Mouse (Mus musculus) lung, postnatal 0 days (tissue): ENCODE results near the gene Arhgef19. TPM values are rescaled to one million over a fixed set of nuclear protein-coding genes. Genes with fewer than 3 reads are reported as not detected.
A peak's percentile ranks its signal among the peaks of the same experiment; 100 is the strongest.

Source experiments
- ATAC-seq: fragments of 200-750 bp; cut with Nextera tagmentation; 2 replicates; pipeline ENCODE4 v1.8.0; 2017; ENCODE audit warnings: moderate library complexity
- DNase-seq: peaks from one replicate; pipeline ENCODE4 v3.0.0-alpha.2; 2016; ENCODE audit warnings: low spot score
- H3K27ac ChIP-seq: fragments of 300-500 bp; sonication (generic); 2 replicates; pipeline ENCODE4 v1.5.1; 2014; ENCODE audit warnings: antibody characterized with exemption, mild to moderate bottlenecking, low read length, mixed read lengths
- H3K27me3 ChIP-seq: fragments of 300-500 bp; sonication (generic); replicated peaks from 2 replicates; pipeline ENCODE4 v1.6.1; 2014; ENCODE audit warnings: low read length, mixed read lengths; ENCODE audit not compliant: insufficient read depth
- H3K36me3 ChIP-seq: fragments of 300-500 bp; sonication (generic); 2 replicates; pipeline ENCODE4 v1.6.1; 2014; ENCODE audit warnings: low read length, mixed read lengths; ENCODE audit not compliant: insufficient read depth
- H3K4me1 ChIP-seq: fragments of 300-500 bp; sonication (generic); 2 replicates; pipeline ENCODE4 v1.6.1; 2014; ENCODE audit warnings: antibody characterized with exemption, low read depth, low read length, mixed read lengths; ENCODE audit not compliant: insufficient read depth
- H3K4me2 ChIP-seq: fragments of 300-500 bp; sonication (generic); replicated peaks from 2 replicates; pipeline ENCODE4 v1.6.1; 2014; ENCODE audit warnings: low read depth, mild to moderate bottlenecking, low read length, moderate library complexity, mixed read lengths
- H3K4me3 ChIP-seq: fragments of 300-500 bp; sonication (generic); 2 replicates; pipeline ENCODE4 v1.5.1; 2014; ENCODE audit warnings: low read depth, low read length
- H3K9ac ChIP-seq: fragments of 300-500 bp; sonication (generic); replicated peaks from 2 replicates; pipeline ENCODE4 v1.6.1; 2014; ENCODE audit warnings: low read depth, mild to moderate bottlenecking
- H3K9me3 ChIP-seq: fragments of 300-500 bp; sonication (generic); 2 replicates; pipeline ENCODE4 v1.6.1; 2016; ENCODE audit warnings: low read length, mixed read lengths
- CTCF ChIP-seq: IDR thresholded peaks from 2 replicates; pipeline ENCODE4 v1.5.1; 2016; ENCODE audit warnings: antibody characterized with exemption, mild to moderate bottlenecking
- EP300 ChIP-seq: IDR thresholded peaks from 2 replicates; pipeline ENCODE4 v1.6.1; 2016; ENCODE audit warnings: antibody characterized with exemption, mild to moderate bottlenecking, control low read depth
- WGBS: fragments of 180-500 bp; shearing (Covaris S2); extraction: QIAGEN DNeasy Blood & Tissue Kit; methylation state at CpG from one replicate; pipeline ENCODE4 v1.1.7; 2014; 5-methylcytosine and 5-hydroxymethylcytosine counted together
- polyA plus RNA-seq: library from polyadenylated mRNA; unstranded; fragments of >200 nt; fragmentation: Nextera tagmentation; extraction: Ambion mirVana; gene quantifications from 2 replicates; pipeline ENCODE4 v1.2.1, GENCODE M21; 2015

Arhgef19 gene
- polyA plus RNA-seq, 1 experiment from 2014 or later = 2.9 TPM

DNA sequence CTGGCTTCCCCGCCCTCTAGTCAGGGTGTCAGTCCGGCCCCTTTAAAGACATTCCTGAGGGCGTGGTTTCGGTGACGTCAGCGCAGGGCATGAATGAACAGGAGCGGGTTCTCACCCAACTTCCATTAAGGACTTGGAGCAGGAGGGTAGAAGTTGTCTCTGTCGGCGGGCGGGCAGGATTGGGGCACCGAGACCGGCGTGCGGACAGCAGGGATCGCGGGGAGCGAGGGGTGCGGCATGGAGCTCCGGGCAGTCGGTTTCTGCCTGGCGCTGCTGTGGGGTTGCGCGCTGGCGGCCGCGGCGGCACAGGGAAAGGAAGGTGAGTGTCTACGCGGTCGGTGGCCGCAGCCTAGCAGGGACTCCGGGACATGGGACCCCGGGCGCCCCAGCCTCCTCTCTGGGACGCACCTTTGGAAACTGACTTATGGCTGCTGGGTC is 61.8 kb downstream of the Arhgef19 start, which contains the start of gene Epha2:
Gene Epha2 (plus strand): TSS at position 125 of the 438 bp plus-strand sequence.
- no peak for TF ChIP-seq EP300
- TF ChIP-seq CTCF = no peak
- WGBS = 3% methylated on average over 35 of the region's 35 CpGs
- H3K36me3 ChIP-seq = no peaks in the 10 kb centered on the region
- H3K9ac ChIP-seq = peak within 1 kb of the TSS; percentile 90
- no peaks in the 10 kb centered on the region for H3K27me3 ChIP-seq
- no peaks in the 10 kb centered on the region for H3K9me3 ChIP-seq
- peak within 1 kb of the TSS; percentile 73 for H3K4me2 ChIP-seq
- peaks cover 5% of the 10 kb centered on the region; the same call in 1 of the 2 replicates for H3K4me1 ChIP-seq
- H3K27ac ChIP-seq = peak within 1 kb of the TSS; percentile 85
- ATAC-seq (peak; percentile 71), DNase-seq (peak; percentile 92)
- H3K4me3 ChIP-seq = peak within 1 kb of the TSS; percentile 76

DNA sequence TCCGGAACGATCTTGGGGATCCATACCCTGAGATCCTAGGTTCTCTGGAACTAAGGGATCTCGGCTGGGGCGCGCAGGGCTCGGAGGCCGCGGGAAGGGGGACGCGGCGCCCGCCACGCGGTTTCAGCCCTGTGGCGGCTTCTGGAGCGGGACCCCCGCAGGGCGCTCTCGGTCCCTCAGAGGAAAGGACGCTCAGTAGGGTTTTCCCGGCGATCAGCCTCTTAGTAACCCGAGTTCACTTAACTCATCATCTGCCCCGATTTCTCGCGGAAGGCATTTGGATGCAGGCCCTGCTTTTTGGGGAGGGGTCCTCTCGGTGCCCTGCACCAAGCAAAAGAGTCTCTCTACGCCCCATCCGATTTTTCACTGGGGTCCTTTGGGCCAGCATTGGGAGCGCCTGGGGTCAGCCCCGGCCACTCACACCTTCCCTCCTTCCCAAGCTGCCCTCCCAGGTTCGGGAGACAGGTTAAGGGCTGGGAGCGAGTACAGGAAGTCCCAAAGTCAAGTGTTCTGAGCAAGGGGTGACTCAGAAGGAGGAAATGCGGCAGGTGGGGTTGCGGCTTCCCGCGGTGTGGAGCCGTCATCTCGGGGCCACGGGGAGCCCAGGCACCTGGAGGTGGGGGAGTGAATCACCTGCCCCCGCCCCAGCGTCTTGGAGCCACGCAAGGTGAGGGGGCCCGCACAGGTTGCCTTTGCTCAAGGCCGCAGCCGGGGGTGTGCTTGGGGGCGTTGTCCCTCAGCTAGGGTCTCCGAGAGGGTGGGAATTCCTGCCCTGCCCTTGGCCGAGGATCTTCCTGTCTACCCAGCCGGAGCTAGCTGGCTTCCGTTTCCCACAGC is 62.5 kb downstream of the Arhgef19 start:
- WGBS = under 1% methylated on average over 44 of the region's 51 CpGs
- Histone ChIP-seq H3K4me3 (peak overlapping the region; percentile 76), H3K4me1 (peaks cover 5% of the 10 kb centered on the region), H3K9ac (peak overlapping the region; percentile 90), H3K27ac (peak overlapping the region; percentile 85), H3K4me2 (peak overlapping the region; percentile 73), H3K36me3 (no peaks in the 10 kb centered on the region), H3K9me3 (no peaks in the 10 kb centered on the region), H3K27me3 (no peaks in the 10 kb centered on the region)
- ATAC-seq (peak; percentile 85), DNase-seq (peak; percentile 90)
- TF ChIP-seq EP300 = peak; percentile 93
- TF ChIP-seq CTCF = no peak; the same call in 1 of the 2 replicates

DNA sequence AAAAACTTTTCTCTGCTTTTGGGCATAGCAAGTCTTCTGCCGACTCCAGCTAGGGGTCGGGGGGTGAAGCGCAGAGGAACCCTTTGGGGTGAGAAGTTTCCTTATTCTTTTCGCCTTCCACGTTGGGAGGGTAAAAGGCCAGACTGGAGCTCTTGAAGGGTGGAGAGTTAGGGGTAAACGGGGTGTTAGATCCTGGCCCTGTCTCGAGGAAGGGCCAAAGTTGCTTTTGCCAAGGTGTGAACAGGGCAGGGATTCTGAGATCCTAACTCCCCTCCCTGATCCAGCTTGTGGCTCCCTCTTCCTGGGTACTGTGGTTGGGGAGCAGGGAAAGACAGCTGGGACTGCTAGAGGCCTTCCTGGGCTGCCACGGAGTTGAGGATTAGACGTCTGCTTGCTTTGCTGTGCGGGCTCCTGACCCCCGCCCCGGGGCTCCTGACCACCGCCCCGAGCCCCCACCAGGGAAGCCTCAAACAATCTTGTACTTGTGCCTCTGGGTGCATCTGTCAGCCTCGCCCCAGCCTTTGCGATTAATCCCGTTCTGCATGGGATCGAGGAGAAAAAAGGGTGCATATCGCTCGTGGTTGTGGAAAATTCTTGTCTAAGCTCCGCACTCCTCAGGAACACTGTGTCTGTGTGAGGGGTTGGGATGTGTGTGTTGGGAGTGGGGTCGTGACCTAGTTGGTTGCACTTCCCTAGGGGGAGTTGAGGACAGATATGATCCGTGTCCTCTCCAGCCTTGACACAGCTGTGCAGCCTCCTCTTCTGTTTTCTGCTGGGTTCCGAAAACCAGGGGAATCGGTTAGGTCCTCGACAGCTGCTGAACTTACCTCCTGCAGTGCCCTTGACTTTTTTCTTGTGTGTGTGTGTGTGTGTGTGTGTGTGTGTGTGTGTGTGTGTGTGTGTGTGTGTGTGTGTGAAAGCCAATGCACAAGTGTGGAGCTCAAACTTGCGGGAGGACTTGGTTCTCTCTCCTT is 63.4 kb downstream of the Arhgef19 start:
- Histone ChIP-seq H3K27ac (peak overlapping the region; percentile 85), H3K4me1 (peaks cover 5% of the 10 kb centered on the region)

DNA sequence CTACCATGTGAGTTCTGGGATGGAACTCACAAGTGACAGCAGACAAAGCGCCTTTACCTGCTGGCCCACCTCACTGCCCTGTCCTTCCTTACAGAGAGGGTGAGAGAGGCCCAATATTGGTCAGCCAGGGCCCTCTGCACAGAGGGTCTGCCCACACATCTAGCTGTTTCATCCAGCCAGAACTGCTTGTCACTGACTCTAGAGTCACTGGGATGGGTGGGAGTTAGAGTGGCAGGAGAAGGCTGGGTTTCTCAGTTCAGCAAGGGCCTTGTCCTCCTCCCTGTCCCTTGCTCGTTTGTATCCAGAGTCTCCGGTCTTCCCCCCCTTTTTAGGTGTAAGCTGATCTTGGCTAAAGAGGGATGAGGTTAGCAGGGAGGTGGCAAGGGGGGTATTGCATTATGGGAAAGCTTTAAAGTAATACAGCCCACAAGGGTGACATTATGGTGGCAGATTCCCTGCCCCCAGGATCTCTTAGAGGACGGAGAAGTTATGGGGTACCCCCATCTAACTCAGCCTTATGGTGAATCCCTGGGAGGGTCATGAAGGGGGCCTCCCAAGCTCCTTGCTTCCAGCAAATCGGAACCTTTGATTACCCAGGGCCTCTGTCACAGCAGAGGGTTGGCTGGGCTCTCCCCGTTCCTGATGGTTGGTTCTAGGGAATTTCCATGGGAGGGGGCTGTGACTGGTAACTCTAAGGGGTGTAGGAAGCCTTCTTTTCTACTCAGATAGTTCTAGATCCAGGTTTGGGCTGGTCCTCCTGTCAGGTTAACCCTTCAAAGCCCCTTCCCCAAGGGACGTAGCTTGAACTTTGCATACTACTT is 64.3 kb downstream of the Arhgef19 start:
- peak overlapping the region; percentile 73 for H3K4me2 ChIP-seq
- H3K27me3 ChIP-seq = no peaks in the 10 kb centered on the region
- H3K4me3 ChIP-seq = peak overlapping the region; percentile 76
- peaks cover 5% of the 10 kb centered on the region for H3K4me1 ChIP-seq
- no peak overlapping the region for H3K27ac ChIP-seq
- no peak for DNase-seq
- peak overlapping the region; percentile 90; the same call in 1 of the 2 replicates for H3K9ac ChIP-seq
- 40% methylated on average over 7 of the region's 7 CpGs for WGBS
- no peak for ATAC-seq
- peaks cover 5% of the 10 kb centered on the region for H3K36me3 ChIP-seq
- no peak for TF ChIP-seq CTCF
- no peak for TF ChIP-seq EP300
- H3K9me3 ChIP-seq = no peaks in the 10 kb centered on the region

More for the DNA sequence above, 63.4 kb downstream of the Arhgef19 start:
- Histone ChIP-seq H3K36me3 (no peaks in the 10 kb centered on the region), H3K4me3 (peak overlapping the region; percentile 76), H3K27me3 (no peaks in the 10 kb centered on the region), H3K4me2 (peak overlapping the region; percentile 73), H3K9ac (peak overlapping the region; percentile 90), H3K9me3 (no peaks in the 10 kb centered on the region)
- TF ChIP-seq CTCF (no peak), EP300 (no peak)
- DNase-seq = no peak
- no peak for ATAC-seq
- WGBS = 13% methylated on average over 27 of the region's 27 CpGs

DNA sequence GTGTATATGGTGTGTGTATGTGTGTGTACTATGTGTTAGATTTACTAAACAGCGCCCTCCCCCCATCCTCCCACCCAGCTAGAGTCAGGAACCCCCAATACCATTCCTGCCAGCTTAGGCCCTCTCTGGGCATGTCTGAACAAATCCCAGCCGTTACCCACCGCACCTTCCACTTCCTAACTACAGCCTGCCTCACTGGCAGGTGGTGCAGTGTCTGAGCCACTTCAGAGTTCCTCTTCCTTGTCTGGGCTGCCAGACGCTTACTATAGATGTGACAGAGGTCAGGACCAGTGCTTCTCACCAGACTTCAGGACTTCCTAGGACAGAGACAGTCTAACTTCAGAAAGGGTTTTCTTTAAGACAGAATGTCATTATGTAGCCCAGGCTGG is 64.9 kb downstream of the Arhgef19 start:
- 51% methylated on average over 4 of the region's 4 CpGs for WGBS
- DNase-seq = no peak
- peaks cover 9% of the 10 kb centered on the region for H3K36me3 ChIP-seq
- H3K9ac ChIP-seq = no peak overlapping the region
- H3K4me1 ChIP-seq = peaks cover 5% of the 10 kb centered on the region
- no peaks in the 10 kb centered on the region for H3K27me3 ChIP-seq
- H3K4me3 ChIP-seq = peak overlapping the region; percentile 76; the same call in 1 of the 2 replicates
- no peak for TF ChIP-seq EP300
- TF ChIP-seq CTCF = no peak
- H3K9me3 ChIP-seq = no peaks in the 10 kb centered on the region
- ATAC-seq = no peak
- H3K27ac ChIP-seq = no peak overlapping the region
- H3K4me2 ChIP-seq = peak overlapping the region; percentile 73
